Mouse (Mus musculus) kidney, embryonic 15.5 days (tissue): ENCODE measurements around the gene Ptrh1. TPM values are rescaled to one million over a fixed set of nuclear protein-coding genes. Genes with fewer than 3 reads are reported as not detected.

Experiments used
- ATAC-seq: fragments of 200-750 bp; cut with Nextera tagmentation; replicated peaks from 2 replicates; pipeline ENCODE4 v1.8.0; 2017; ENCODE audit warnings: moderate TSS enrichment; ENCODE audit not compliant: low FRiP score
- H3K27ac ChIP-seq: fragments of 300-500 bp; sonication (generic); 2 replicates; pipeline ENCODE4 v1.5.1; 2015; ENCODE audit warnings: mild to moderate bottlenecking, inconsistent platforms
- H3K27me3 ChIP-seq: fragments of 300-500 bp; sonication (generic); 2 replicates; pipeline ENCODE4 v1.6.1; 2015; ENCODE audit warnings: inconsistent platforms
- H3K36me3 ChIP-seq: fragments of 300-500 bp; sonication (generic); 2 replicates; pipeline ENCODE4 v1.6.1; 2015; ENCODE audit warnings: inconsistent platforms
- H3K4me1 ChIP-seq: fragments of 300-500 bp; sonication (generic); 2 replicates; pipeline ENCODE4 v1.6.1; 2015; ENCODE audit warnings: inconsistent platforms
- H3K4me2 ChIP-seq: fragments of 300-500 bp; sonication (generic); 2 replicates; pipeline ENCODE4 v1.6.1; 2015; ENCODE audit warnings: moderate library complexity, mild to moderate bottlenecking, inconsistent platforms
- H3K4me3 ChIP-seq: fragments of 300-500 bp; sonication (generic); replicated peaks from 2 replicates; pipeline ENCODE4 v1.5.1; 2015; ENCODE audit warnings: mild to moderate bottlenecking, inconsistent platforms
- H3K9ac ChIP-seq: fragments of 300-500 bp; sonication (generic); 2 replicates; pipeline ENCODE4 v1.6.1; 2015; ENCODE audit warnings: mild to moderate bottlenecking, inconsistent platforms
- H3K9me3 ChIP-seq: fragments of 300-500 bp; sonication (generic); replicated peaks from 2 replicates; pipeline ENCODE4 v1.6.1; 2016; ENCODE audit warnings: inconsistent platforms
- WGBS: fragments of 180-500 bp; shearing (Covaris S2); methylation state at CpG from one replicate; pipeline ENCODE4 v1.1.7; 2015; ENCODE audit warnings: mixed read lengths; 5-methylcytosine and 5-hydroxymethylcytosine counted together
- polyA plus RNA-seq: library from polyadenylated mRNA; unstranded; fragments of >200 nt; fragmentation: Nextera tagmentation; extraction: Ambion mirVana; gene quantifications from 2 replicates; pipeline ENCODE4 v1.2.1, GENCODE M21; 2015

The Ptrh1 gene
- polyA plus RNA-seq: 5.1 and 5.5 TPM in 2 replicates

DNA sequence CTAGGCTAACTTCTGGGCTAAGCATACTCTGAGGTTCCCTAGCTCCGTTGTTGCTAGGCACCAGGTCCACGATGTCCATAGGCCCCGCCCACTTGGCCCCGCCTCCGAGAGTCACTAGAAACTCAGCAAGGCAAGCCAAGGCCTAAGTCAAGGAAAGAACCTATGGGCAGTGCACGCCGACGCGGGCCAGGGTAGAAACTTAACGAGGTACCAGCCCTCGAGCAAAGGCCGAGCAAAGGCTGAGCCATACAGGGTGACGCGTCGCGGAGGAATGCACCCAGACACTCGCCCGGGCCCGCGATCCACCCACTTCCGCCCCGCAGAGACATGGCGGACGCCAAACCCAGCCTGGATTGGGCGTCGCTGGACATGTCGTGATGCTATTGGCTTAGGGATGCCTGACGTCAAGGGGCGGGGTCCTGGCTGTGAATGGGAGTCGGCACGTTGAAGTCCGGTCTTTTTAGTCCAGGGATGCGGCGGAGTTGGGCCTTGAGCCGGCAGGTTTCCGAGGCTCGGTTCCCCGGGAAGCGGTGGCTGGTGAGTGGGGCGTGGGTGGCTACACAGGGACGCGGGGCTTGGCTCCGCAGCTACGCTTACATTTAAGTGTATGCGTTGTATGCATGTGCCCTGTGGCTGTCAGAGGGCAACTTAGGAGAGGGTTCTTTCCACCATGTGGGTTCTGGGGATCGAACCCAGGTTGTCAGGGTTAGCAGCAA is at the start of gene Ptrh1, which contains the start of gene Ttc16:
TSS of gene Ptrh1 (plus strand) at position 428 of the 716 bp plus-strand sequence.
TSS of gene Ttc16 (minus strand) at position 275 of the 716 bp plus-strand sequence.
- H3K36me3 ChIP-seq: no peaks in the 10 kb centered on the region
- under 1% methylated on average over 46 of the region's 46 CpGs for WGBS

GRCm38 (mm10) chr2:32727435-32727834 is 48.2 kb upstream of the Ptrh1 start:
- ATAC-seq: peak; percentile 96
- H3K9ac ChIP-seq: peak overlapping the region; percentile 42

More for the DNA sequence above, at the start of gene Ptrh1, which contains the start of gene Ttc16:
- Histone ChIP-seq H3K9me3 (no peaks in the 10 kb centered on the region), H3K4me2 (peak within 1 kb of the TSS; percentile 87), H3K4me1 (peaks cover 15% of the 10 kb centered on the region), H3K27me3 (no peaks in the 10 kb centered on the region), H3K27ac (peak within 1 kb of the TSS; percentile 77), H3K9ac (peak within 1 kb of the TSS; percentile 38; the same call in 1 of the 2 replicates), H3K4me3 (peak within 1 kb of the TSS; percentile 61)
- ATAC-seq: peak; percentile 97

GRCm38 (mm10) chr2:32728463-32728862 is 47.1 kb upstream of the Ptrh1 start:
- Histone ChIP-seq H3K4me2 (peak overlapping the region; percentile 48), H3K27me3 (no peaks in the 10 kb centered on the region), H3K27ac (peak overlapping the region; percentile 75), H3K36me3 (no peaks in the 10 kb centered on the region), H3K9ac (peak overlapping the region; percentile 42), H3K4me3 (peak overlapping the region; percentile 38), H3K4me1 (peaks cover 54% of the 10 kb centered on the region), H3K9me3 (no peaks in the 10 kb centered on the region)
- 36% methylated on average over 7 of the region's 7 CpGs for WGBS
- ATAC-seq: 0 out of 2 replicates have a peak, but pooled peaks have one; percentile 26

More at GRCm38 (mm10) chr2:32727435-32727834, 48.2 kb upstream of the Ptrh1 start:
- no peaks in the 10 kb centered on the region for H3K27me3 ChIP-seq
- H3K4me2 ChIP-seq: peak overlapping the region; percentile 48
- H3K4me1 ChIP-seq: peaks cover 52% of the 10 kb centered on the region
- H3K36me3 ChIP-seq: no peaks in the 10 kb centered on the region
- H3K9me3 ChIP-seq: no peaks in the 10 kb centered on the region
- WGBS: 0% methylated on average over 16 of the region's 16 CpGs
- peak overlapping the region; percentile 38 for H3K4me3 ChIP-seq
- 0 out of 2 replicates have a peak overlapping the region, but pooled peaks have one; percentile 75 for H3K27ac ChIP-seq

GRCm38 (mm10) chr2:32729547-32729946 is 46.0 kb upstream of the Ptrh1 start:
- Histone ChIP-seq H3K9ac (no peak overlapping the region), H3K4me3 (peak overlapping the region; percentile 38), H3K9me3 (no peaks in the 10 kb centered on the region), H3K36me3 (no peaks in the 10 kb centered on the region), H3K27ac (peak overlapping the region; percentile 76), H3K4me2 (peak overlapping the region; percentile 48), H3K4me1 (peaks cover 62% of the 10 kb centered on the region), H3K27me3 (no peaks in the 10 kb centered on the region)
- ATAC-seq: no peak
- 28% methylated on average over 4 of the region's 4 CpGs for WGBS

DNA sequence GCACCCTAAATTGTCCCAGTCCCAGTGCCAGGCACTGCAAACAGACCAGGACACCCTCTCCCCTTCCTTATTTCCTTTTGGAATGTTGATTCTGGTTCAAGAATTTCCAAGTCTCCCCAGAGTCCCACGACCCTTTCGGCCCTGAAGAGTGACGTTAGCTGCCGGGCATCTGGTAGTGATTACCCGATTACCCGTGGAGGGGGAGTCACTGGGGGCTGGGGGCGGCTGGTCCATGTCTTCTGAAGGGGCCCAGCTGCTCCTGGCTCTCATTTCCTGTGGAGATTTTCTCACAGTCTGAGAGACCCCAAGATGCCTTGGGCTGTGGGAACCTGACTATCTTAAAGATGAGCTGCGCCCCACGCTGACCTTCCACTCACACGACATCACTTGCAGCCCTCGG is 44.7 kb upstream of the Ptrh1 start:
- peak overlapping the region; percentile 38 for H3K4me3 ChIP-seq
- H3K4me2 ChIP-seq: peak overlapping the region; percentile 48
- no peak overlapping the region for H3K9ac ChIP-seq
- H3K4me1 ChIP-seq: peaks cover 71% of the 10 kb centered on the region
- ATAC-seq: no peak
- no peaks in the 10 kb centered on the region for H3K27me3 ChIP-seq
- no peaks in the 10 kb centered on the region for H3K36me3 ChIP-seq
- peak overlapping the region; percentile 76 for H3K27ac ChIP-seq
- 18% methylated on average over 11 of the region's 11 CpGs for WGBS
- H3K9me3 ChIP-seq: no peaks in the 10 kb centered on the region

- Histone ChIP-seq H3K9me3 (no peaks in the 10 kb centered on the region), H3K4me1 (peaks cover 75% of the 10 kb centered on the region), H3K9ac (no peak overlapping the region), H3K4me2 (peak overlapping the region; percentile 22), H3K36me3 (no peaks in the 10 kb centered on the region), H3K27ac (peak overlapping the region; percentile 76), H3K4me3 (no peak overlapping the region), H3K27me3 (no peaks in the 10 kb centered on the region)
- WGBS: 66% methylated on average over 4 of the region's 4 CpGs
- no peak for ATAC-seq
Observed at GRCm38 (mm10) chr2:32731911-32732310, 43.7 kb upstream of the Ptrh1 start.

DNA sequence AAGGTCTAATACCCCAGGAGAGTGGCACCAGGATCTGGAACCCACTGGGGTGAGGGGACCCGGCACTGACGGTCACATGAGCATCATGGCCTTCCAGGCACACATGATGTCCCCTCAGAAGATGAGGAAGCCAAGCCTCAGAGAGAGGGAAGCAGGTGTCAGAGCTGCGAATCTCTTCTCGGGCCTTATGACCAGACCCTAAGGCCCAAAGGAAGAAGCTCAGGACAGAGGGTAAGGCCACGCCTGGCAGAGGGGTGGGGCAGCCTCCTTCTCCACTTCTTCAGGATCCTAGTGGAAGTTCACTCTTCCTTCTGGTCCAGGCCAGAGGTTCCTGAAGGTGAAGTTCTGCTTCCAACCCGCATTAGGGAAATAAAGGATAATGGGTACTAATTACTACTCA is 42.9 kb upstream of the Ptrh1 start:
- WGBS: 71% methylated on average over 6 of the region's 6 CpGs

GRCm38 (mm10) chr2:32734480-32734879 is 41.1 kb upstream of the Ptrh1 start:
- 37% methylated on average over 4 of the region's 4 CpGs for WGBS
- H3K27me3 ChIP-seq: no peaks in the 10 kb centered on the region; the same call in 1 of the 2 replicates
- no peaks in the 10 kb centered on the region for H3K36me3 ChIP-seq
- no peaks in the 10 kb centered on the region for H3K9me3 ChIP-seq
- H3K9ac ChIP-seq: no peak overlapping the region
- peak; percentile 55; the same call in 1 of the 2 replicates for ATAC-seq
- no peak overlapping the region; the same call in 1 of the 2 replicates for H3K4me3 ChIP-seq
- peak overlapping the region; percentile 13 for H3K4me2 ChIP-seq
- H3K4me1 ChIP-seq: peaks cover 56% of the 10 kb centered on the region
- peak overlapping the region; percentile 78 for H3K27ac ChIP-seq

More for the DNA sequence above, 42.9 kb upstream of the Ptrh1 start:
- Histone ChIP-seq H3K9me3 (no peaks in the 10 kb centered on the region), H3K4me3 (no peak overlapping the region), H3K4me2 (no peak overlapping the region), H3K27me3 (no peaks in the 10 kb centered on the region), H3K9ac (no peak overlapping the region), H3K36me3 (no peaks in the 10 kb centered on the region), H3K27ac (no peak overlapping the region), H3K4me1 (peaks cover 69% of the 10 kb centered on the region)
- ATAC-seq: no peak

DNA sequence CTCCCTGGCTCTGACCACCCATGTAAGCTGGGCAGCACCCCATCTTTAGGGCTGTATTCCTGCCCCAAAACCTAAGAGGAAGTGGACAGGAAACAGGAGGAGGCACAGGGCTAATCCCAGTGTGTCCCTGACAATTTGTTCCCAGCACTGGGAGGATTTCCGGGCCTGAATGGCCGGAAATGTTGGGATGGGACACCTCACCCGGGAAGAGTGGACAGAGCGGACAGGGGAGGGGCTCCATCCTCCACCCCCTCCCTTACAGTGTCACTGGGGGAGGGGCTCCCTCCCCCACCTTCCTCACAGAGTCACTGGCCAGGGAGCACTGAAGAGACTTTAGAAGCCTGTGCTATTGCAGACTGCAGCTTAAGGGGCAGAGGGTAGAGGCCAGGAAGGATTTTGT is 40.7 kb upstream of the Ptrh1 start:
- WGBS: 42% methylated on average over 4 of the region's 4 CpGs
- peak overlapping the region; percentile 78 for H3K27ac ChIP-seq
- ATAC-seq: 0 out of 2 replicates have a peak, but pooled peaks have one; percentile 13

DNA sequence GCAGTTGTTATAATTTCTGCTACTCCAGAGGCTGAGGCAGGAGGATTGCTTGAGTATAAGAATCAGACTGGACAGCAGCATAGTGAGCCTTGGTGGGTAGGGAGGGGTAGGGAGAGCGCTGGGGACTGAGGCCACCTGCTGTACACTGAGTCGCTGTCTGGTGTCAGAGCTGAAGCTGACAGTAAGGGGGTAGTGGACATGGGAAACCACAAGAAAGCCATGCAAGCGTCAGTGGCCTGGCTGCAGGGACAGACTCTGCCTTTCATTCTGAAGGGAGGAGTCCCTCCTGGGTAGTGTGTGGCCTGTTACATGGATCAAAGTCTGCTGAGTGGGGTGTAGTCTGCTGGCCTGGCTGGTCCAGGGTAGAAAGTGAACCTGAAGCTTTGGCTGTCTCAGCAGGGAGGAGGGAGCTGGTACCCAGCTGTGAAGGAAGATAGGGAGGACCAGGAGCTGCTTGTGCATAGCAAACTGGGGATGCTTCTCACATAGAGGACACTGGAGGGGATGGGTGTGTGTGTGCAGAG is 39.2 kb upstream of the Ptrh1 start:
- Histone ChIP-seq H3K27ac (no peak overlapping the region), H3K36me3 (no peaks in the 10 kb centered on the region), H3K4me3 (no peak overlapping the region), H3K9ac (no peak overlapping the region), H3K4me1 (peaks cover 46% of the 10 kb centered on the region), H3K9me3 (no peaks in the 10 kb centered on the region), H3K4me2 (no peak overlapping the region), H3K27me3 (peaks cover 18% of the 10 kb centered on the region)
- no peak for ATAC-seq
- 59% methylated on average over 3 of the region's 3 CpGs for WGBS

More for the DNA sequence above, 40.7 kb upstream of the Ptrh1 start:
- Histone ChIP-seq H3K4me1 (peaks cover 52% of the 10 kb centered on the region), H3K9me3 (no peaks in the 10 kb centered on the region), H3K4me2 (peak overlapping the region; percentile 13), H3K4me3 (no peak overlapping the region; the same call in 1 of the 2 replicates), H3K27me3 (peaks cover 4% of the 10 kb centered on the region), H3K36me3 (no peaks in the 10 kb centered on the region), H3K9ac (no peak overlapping the region)

DNA sequence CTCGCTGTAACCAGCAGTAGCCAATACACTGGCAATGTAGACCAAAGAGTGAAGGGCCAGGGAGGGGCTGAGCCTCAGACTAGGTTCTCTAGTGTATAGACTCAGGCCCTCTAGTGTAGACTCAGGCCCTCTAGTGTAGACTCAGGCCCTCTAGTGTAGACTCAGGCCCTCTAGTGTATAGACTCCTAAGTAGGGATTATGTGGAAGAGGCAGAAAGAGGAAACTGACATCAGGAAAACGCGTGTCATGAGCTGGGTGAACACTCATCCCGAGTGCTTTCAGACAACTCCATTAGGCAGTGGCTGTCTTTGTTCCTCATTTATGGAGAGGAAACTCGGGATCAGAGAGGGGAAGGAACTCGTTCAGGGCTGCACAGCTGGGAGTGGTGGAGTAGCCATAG is 38.6 kb upstream of the Ptrh1 start:
- Histone ChIP-seq H3K9me3 (no peaks in the 10 kb centered on the region), H3K27ac (no peak overlapping the region), H3K4me2 (no peak overlapping the region), H3K4me3 (no peak overlapping the region), H3K9ac (no peak overlapping the region), H3K36me3 (no peaks in the 10 kb centered on the region), H3K27me3 (peaks cover 25% of the 10 kb centered on the region), H3K4me1 (peaks cover 46% of the 10 kb centered on the region)
- no peak for ATAC-seq
- WGBS: 66% methylated on average over 6 of the region's 6 CpGs

DNA sequence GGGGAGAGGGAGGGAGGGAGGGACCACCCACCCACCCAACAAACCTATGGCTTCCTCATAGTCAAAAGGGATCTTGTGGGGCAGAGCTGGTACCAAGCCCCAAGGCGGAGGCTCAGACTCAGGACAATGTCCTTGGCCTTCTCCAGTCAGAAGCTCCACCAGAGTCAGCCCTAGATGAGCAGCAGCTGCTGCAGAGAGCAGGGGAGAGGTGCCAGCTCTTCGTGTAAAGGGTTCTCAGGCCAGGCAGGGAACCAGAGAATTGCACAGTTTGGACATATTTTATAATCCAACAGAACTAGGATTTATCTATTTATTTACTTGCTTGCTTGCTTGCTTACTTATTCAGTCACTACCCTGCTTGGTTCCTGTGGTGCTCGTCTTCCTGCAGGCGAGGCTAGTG is 36.3 kb upstream of the Ptrh1 start:
- Histone ChIP-seq H3K36me3 (no peaks in the 10 kb centered on the region), H3K4me3 (no peak overlapping the region), H3K4me1 (peaks cover 37% of the 10 kb centered on the region), H3K9ac (no peak overlapping the region), H3K27me3 (peaks cover 37% of the 10 kb centered on the region), H3K9me3 (no peaks in the 10 kb centered on the region), H3K4me2 (no peak overlapping the region), H3K27ac (no peak overlapping the region)
- ATAC-seq: no peak
- WGBS: 73% methylated on average over 4 of the region's 4 CpGs
